Mouse (Mus musculus) small intestine, adult 2 months (tissue): ENCODE data around the gene Wdr45b.

Experiments used
- CTCF ChIP-seq: fragments of 200-500 bp; IDR thresholded peaks from 2 replicates; pipeline ENCODE4 v1.5.1; 2012; ENCODE audit warnings: low read depth, mild to moderate bottlenecking, control low read depth, inconsistent platforms, low read length, moderate library complexity, mixed read lengths; ENCODE audit not compliant: insufficient replicate concordance, insufficient read length; ENCODE audit errors: extremely low read depth
- POLR2A ChIP-seq: fragments of 200-500 bp; IDR thresholded peaks from 2 replicates; pipeline ENCODE4 v1.6.1; 2012; ENCODE audit warnings: low read depth, mild to moderate bottlenecking, control low read depth, inconsistent platforms, low read length, moderate library complexity

- no peak for TF ChIP-seq POLR2A
- no peak for TF ChIP-seq CTCF
These were observed 47.6 kb downstream of the Wdr45b start for GRCm38 (mm10) chr11:121306608-121307007.
